Mouse (Mus musculus): ENCODE measurements at regions not wholly inside any gene's neighbourhood (a gene's known extent, or its start where the extent isn't known, plus 50 kb on each side); places are given as distances from the start of the nearest gene placed in this dataset.

DNA sequence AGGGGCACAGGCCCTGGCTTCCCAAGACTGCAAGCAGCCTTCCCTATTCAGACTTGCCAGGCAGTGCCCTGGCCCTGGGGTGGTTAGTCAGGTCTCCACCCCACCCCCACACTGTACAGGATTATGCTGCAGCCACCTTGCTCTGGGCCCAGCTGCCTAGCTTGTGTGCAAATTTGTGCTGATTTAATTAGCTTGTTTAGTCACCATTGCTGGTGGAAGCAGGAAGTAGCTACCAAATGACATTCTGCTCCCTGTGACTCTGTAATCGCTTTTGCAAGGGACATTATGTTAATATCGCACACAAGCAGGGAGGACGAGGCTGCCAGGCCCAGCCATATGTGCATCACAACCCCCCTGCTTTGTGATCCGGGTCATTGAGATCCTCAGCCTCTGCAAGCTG is 62.4 kb upstream of the Bod1 start:
- Histone ChIP-seq H3K27ac (ENCODE audit: low read length) (peak overlapping the region; percentile 13; the same call in 1 of the 2 replicates), H3K4me3 (ENCODE audit: low read length) (no peak overlapping the region), H3K9me3 (ENCODE audit: low read length) (no peaks in the 10 kb centered on the region), H3K9ac (replicated peaks; ENCODE audit: low read length) (no peak overlapping the region), H3K4me1 (ENCODE audit: insufficient read depth, low read length) (peaks cover 25% of the 10 kb centered on the region; the same call in 1 of the 2 replicates), H3K27me3 (ENCODE audit: insufficient read depth, low read length) (no peaks in the 10 kb centered on the region), H3K36me3 (ENCODE audit: insufficient read depth, low read length) (no peaks in the 10 kb centered on the region), H3K4me2 (replicated peaks; ENCODE audit: low read depth, low read length) (no peak overlapping the region)
- peak; percentile 67; the same call in 1 of the 2 replicates for ATAC-seq (ENCODE audit: low FRiP score, low TSS enrichment)
- 40% methylated on average over 4 of the region's 4 CpGs for WGBS

DNA sequence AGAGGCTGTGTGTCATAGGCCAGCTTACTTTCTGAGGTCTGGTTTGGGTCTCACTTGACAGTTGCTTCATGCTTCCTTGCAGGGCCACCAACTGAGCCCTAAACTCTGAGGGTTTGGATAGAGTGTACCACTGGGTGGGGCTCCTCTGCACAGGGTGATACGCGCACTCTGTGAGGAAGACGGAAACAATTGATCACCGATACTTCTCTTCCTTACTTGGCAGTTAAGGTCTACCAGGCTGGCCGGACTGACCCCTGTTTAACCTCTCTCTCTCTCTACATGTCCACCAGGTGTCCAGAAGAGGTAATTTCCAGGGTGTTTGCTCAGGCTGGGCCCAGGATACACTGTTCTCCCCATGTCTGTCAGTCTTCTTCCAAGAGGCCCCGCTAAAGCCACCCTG is 63.6 kb upstream of the Bod1 start:
- Histone ChIP-seq H3K4me3 (ENCODE audit: low read length) (no peak overlapping the region), H3K27me3 (ENCODE audit: insufficient read depth, low read length) (no peaks in the 10 kb centered on the region), H3K9me3 (ENCODE audit: low read length) (no peaks in the 10 kb centered on the region), H3K27ac (ENCODE audit: low read length) (no peak overlapping the region), H3K4me1 (ENCODE audit: insufficient read depth, low read length) (peaks cover 19% of the 10 kb centered on the region; the same call in 1 of the 2 replicates), H3K4me2 (replicated peaks; ENCODE audit: low read depth, low read length) (no peak overlapping the region), H3K9ac (replicated peaks; ENCODE audit: low read length) (no peak overlapping the region), H3K36me3 (ENCODE audit: insufficient read depth, low read length) (no peaks in the 10 kb centered on the region)
- ATAC-seq (ENCODE audit: low FRiP score, low TSS enrichment), result no peak
- WGBS, result 90% methylated on average over 6 of the region's 6 CpGs

DNA sequence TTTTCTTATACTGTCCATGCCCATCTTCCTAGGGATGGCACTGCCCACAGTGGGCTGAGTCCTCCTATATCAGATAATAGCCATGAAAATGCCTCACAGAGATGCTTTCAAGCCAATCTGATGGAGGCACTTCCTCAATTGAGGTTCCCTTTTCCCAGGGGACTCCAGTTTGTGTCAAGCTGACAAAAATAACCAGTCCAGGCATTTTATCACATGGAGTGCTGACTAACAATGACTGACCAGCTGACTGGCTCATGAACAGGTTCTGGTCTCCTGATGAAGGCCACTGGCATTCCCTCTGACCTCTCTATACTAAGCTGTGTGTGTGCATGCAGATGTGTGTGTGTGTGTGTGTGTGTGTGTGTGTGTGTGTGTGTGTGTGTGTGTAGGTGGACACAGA is 64.4 kb upstream of the Bod1 start:
- peaks cover 19% of the 10 kb centered on the region; the same call in 1 of the 2 replicates for H3K4me1 ChIP-seq (ENCODE audit: insufficient read depth, low read length)
- H3K4me2 ChIP-seq (replicated peaks; ENCODE audit: low read depth, low read length), result no peak overlapping the region
- no peak overlapping the region for H3K4me3 ChIP-seq (ENCODE audit: low read length)
- ATAC-seq (ENCODE audit: low FRiP score, low TSS enrichment), result no peak
- H3K9ac ChIP-seq (replicated peaks; ENCODE audit: low read length), result no peak overlapping the region
- H3K9me3 ChIP-seq (ENCODE audit: low read length), result no peaks in the 10 kb centered on the region
- no peak overlapping the region for H3K27ac ChIP-seq (ENCODE audit: low read length)
- no peaks in the 10 kb centered on the region for H3K27me3 ChIP-seq (ENCODE audit: insufficient read depth, low read length)
- no peaks in the 10 kb centered on the region for H3K36me3 ChIP-seq (ENCODE audit: insufficient read depth, low read length)

DNA sequence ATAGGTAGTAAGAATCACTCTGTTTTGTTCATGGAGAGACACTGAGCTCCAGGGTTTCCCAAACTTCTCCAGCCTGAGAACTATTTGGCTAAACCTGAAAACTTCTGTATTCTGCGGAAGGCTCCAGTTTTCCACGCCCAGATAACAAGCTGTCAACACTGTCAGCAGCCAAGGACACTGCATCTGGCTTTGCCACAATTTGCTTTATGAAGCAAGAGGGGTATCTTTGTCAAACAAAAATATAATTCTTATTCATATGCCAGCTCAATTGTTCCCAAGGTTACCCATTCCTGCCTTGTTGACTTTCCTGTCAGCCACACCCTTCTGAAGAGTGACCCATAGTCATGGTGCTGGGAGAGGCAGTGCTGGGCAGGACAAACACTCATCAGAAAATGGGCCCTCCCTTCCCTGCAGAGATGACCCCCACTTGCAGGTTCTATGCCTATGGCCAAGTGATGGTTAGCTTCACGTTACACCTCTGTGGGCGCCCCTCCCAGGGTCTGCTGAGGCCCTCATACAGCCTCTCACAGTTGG is 64.9 kb upstream of the Bod1 start:
- no peak for ATAC-seq (ENCODE audit: low FRiP score, low TSS enrichment)
- WGBS, result 87% methylated on average over 4 of the region's 4 CpGs
- Histone ChIP-seq H3K36me3 (ENCODE audit: insufficient read depth, low read length) (no peaks in the 10 kb centered on the region), H3K27ac (ENCODE audit: low read length) (no peak overlapping the region), H3K9me3 (ENCODE audit: low read length) (no peaks in the 10 kb centered on the region), H3K4me1 (ENCODE audit: insufficient read depth, low read length) (peaks cover 15% of the 10 kb centered on the region; the same call in 1 of the 2 replicates), H3K4me3 (ENCODE audit: low read length) (no peak overlapping the region), H3K4me2 (replicated peaks; ENCODE audit: low read depth, low read length) (no peak overlapping the region), H3K27me3 (ENCODE audit: insufficient read depth, low read length) (no peaks in the 10 kb centered on the region), H3K9ac (replicated peaks; ENCODE audit: low read length) (no peak overlapping the region)

DNA sequence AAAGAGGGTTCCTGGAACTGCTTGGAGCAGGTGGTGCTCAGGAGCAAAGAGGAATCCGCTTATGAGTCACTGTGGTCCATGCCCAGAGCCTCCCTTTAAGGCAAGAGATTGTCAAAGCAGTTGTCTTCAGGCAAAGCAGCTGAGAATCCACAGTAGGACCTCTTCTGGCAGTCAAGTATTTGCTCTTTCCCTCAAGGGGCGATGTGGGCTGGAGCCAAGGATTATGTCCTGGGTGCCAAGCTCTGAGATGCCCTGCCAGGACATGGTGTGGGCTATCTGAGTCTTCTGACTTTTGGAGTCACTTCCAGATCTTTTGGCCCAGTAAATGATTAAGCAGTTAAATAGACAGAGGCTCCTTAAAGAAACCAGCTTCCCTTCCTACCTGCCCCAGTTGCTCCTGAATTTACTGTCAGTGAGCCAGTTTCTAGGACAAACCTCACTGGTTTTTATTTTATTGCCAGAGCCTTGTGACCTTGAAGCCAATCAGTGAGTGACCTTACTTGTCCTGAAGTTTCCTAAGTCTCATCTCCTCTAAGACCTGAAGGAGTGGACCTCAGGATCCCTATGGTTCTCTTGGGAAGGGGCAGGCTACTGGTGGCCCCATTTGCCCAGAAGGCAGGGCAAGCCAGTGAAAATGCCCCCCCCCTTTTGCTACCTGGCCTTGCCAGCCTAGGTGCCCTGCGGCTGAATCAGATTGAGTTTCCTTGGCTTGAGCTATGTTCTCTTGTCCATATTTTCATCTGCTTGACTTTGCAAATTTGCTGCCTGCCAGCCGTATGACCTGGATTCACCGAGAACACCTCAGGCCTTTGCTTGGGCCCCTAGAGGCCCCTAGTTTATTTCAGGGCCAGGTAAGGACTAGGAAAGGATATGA is 66.7 kb upstream of the Bod1 start:
- WGBS, result 88% methylated on average over 5 of the region's 5 CpGs
- H3K27ac ChIP-seq (ENCODE audit: low read length), result no peak overlapping the region

DNA sequence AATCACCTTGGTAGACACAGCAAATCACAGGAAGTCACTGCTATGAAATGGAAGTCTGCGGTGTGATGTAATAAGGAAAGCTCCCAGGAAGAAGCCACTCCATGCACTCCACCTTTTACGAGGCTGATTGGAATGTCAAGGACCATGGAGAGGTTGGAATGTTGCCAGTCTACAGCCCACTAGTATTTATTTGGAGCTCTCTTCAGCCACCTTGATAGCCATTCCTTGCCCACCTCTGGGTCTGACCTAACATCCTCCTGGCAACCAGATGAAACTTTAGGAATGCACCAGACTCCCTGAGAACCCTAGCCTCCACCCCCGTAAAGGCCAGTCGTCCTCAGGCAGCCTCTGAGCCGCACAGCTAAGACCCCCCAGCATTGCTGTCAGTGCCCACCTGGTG is 68.7 kb upstream of the Bod1 start:
- Histone ChIP-seq H3K27ac (ENCODE audit: low read length) (no peak overlapping the region), H3K9ac (replicated peaks; ENCODE audit: low read length) (no peak overlapping the region)

More for the DNA sequence above, 66.7 kb upstream of the Bod1 start:
- no peak overlapping the region for H3K4me3 ChIP-seq (ENCODE audit: low read length)
- H3K4me2 ChIP-seq (replicated peaks; ENCODE audit: low read depth, low read length), result no peak overlapping the region
- H3K4me1 ChIP-seq (ENCODE audit: insufficient read depth, low read length), result peaks cover 12% of the 10 kb centered on the region; the same call in 1 of the 2 replicates
- no peaks in the 10 kb centered on the region for H3K27me3 ChIP-seq (ENCODE audit: insufficient read depth, low read length)
- H3K9me3 ChIP-seq (ENCODE audit: low read length), result no peaks in the 10 kb centered on the region
- H3K9ac ChIP-seq (replicated peaks; ENCODE audit: low read length), result no peak overlapping the region
- H3K36me3 ChIP-seq (ENCODE audit: insufficient read depth, low read length), result no peaks in the 10 kb centered on the region
- no peak for ATAC-seq (ENCODE audit: low FRiP score, low TSS enrichment)

DNA sequence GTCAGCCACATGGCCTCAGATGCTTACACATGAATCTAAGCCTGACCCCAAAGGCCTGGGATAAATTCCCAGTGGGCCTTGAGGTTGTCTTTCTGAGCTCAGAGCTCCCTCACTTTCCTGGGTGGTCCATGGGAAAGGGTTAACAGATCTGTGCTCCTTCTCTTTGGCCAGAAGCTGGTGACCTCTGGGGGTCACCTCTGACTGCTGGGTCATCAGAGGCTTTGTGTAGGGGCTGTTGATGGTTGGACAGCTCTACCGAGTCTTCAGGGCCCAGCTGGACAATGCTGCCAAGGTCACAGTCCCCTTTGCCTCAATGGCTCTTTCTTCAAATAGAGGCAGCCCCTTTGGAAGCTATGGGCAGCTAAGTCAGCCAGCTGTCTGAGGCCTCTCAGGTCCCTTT is 70.5 kb upstream of the Bod1 start:
- H3K4me1 ChIP-seq (ENCODE audit: insufficient read depth, low read length), result no peaks in the 10 kb centered on the region
- WGBS, result 8% methylated on average over 1 of the region's 1 CpGs

More for the DNA sequence above, 68.7 kb upstream of the Bod1 start:
- H3K9me3 ChIP-seq (ENCODE audit: low read length), result no peaks in the 10 kb centered on the region
- 56% methylated on average over 5 of the region's 5 CpGs for WGBS
- no peak overlapping the region for H3K4me3 ChIP-seq (ENCODE audit: low read length)
- no peak overlapping the region for H3K4me2 ChIP-seq (replicated peaks; ENCODE audit: low read depth, low read length)
- H3K4me1 ChIP-seq (ENCODE audit: insufficient read depth, low read length), result no peaks in the 10 kb centered on the region
- H3K27me3 ChIP-seq (ENCODE audit: insufficient read depth, low read length), result no peaks in the 10 kb centered on the region
- no peaks in the 10 kb centered on the region for H3K36me3 ChIP-seq (ENCODE audit: insufficient read depth, low read length)
- no peak for ATAC-seq (ENCODE audit: low FRiP score, low TSS enrichment)

DNA sequence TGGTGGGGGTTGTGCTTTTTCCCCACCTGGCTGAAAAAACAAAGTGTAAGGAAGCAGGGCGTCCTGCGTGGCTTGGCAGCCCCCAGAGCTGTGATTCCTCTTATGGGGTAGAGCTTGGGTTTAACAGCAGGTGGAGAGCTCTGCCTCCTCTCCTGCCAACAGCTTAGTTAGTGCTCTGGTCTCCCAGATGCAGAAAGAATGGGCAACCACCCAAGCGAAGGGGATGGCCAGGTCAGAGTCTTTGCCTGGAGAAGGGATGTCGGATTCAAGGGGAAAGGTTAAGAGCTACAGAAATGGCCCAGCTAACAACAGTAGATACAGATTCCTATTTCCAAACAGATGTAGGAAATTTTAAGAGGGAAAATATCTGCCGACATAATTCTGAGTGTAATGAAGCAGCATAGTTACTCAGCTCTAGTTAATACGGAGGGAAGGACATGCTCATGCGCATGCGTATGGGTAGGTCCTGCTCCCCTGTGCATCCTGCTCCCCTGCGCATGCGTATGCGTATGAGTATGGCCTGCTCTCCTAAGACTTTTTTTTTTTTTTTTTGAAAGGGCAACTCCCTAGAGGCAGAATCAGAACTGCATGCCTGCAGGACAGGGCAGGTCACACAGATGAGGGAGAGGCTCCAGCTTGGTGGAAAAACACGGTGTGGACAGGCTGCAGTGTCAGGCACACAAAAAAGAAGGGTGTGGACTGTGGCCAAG is 72.5 kb upstream of the Bod1 start:
- no peak overlapping the region for H3K27ac ChIP-seq (ENCODE audit: low read length)
- no peaks in the 10 kb centered on the region for H3K27me3 ChIP-seq (ENCODE audit: insufficient read depth, low read length)
- no peaks in the 10 kb centered on the region for H3K9me3 ChIP-seq (ENCODE audit: low read length)
- 85% methylated on average over 12 of the region's 12 CpGs for WGBS
- H3K4me2 ChIP-seq (replicated peaks; ENCODE audit: low read depth, low read length), result no peak overlapping the region
- H3K36me3 ChIP-seq (ENCODE audit: insufficient read depth, low read length), result no peaks in the 10 kb centered on the region
- H3K4me3 ChIP-seq (ENCODE audit: low read length), result no peak overlapping the region
- ATAC-seq (ENCODE audit: low FRiP score, low TSS enrichment), result no peak
- H3K4me1 ChIP-seq (ENCODE audit: insufficient read depth, low read length), result 0 out of 2 replicates have a peak, but pooled peaks cover 8% of the 10 kb centered on the region
- no peak overlapping the region for H3K9ac ChIP-seq (replicated peaks; ENCODE audit: low read length)

More for the DNA sequence above, 70.5 kb upstream of the Bod1 start:
- Histone ChIP-seq H3K27ac (ENCODE audit: low read length) (no peak overlapping the region), H3K4me3 (ENCODE audit: low read length) (no peak overlapping the region), H3K27me3 (ENCODE audit: insufficient read depth, low read length) (no peaks in the 10 kb centered on the region), H3K36me3 (ENCODE audit: insufficient read depth, low read length) (no peaks in the 10 kb centered on the region), H3K9me3 (ENCODE audit: low read length) (no peaks in the 10 kb centered on the region), H3K9ac (replicated peaks; ENCODE audit: low read length) (no peak overlapping the region), H3K4me2 (replicated peaks; ENCODE audit: low read depth, low read length) (no peak overlapping the region)
- ATAC-seq (ENCODE audit: low FRiP score, low TSS enrichment), result no peak

DNA sequence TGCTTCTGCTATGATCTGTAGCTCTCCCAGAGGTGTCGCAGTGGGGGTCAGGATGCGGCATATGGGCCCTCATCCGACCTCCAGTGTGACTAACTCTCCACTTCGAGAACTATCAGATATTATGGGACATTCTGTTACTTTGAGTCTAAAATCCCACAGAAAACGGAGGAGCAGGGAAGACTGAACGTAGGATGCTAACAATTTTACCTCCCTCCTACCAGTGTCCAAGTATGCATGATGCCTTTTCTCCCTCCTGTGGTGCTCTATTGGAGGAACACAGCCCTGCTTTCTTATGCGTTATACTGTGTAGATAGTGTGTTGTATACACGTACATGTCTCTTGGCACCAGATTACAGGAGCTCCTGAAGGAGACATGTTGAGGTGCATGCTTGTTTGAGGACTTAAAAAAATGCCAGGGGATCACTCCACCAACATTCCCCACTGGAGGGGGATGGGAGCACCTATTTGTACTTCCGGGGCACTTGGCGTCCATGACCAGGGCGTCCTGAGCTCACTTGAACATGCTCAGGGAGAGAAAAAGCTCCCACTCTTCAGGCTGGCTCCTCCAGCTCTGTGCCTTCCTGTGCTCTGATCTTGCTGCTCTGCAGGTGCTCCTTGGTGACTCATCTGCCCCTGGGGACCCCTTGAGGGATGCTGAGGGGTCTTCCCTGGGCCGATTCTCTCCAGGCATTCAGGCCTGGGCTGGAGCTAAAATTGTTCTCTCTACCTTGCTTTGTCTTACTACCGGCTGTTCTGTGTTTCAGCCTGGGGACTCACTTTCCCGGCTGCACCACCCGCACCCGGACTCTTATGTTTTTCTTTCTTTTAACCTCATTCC is 73.6 kb upstream of the Bod1 start:
- Histone ChIP-seq H3K4me1 (ENCODE audit: insufficient read depth, low read length) (0 out of 2 replicates have a peak, but pooled peaks cover 8% of the 10 kb centered on the region), H3K27ac (ENCODE audit: low read length) (no peak overlapping the region), H3K4me3 (ENCODE audit: low read length) (no peak overlapping the region), H3K9me3 (ENCODE audit: low read length) (no peaks in the 10 kb centered on the region), H3K36me3 (ENCODE audit: insufficient read depth, low read length) (no peaks in the 10 kb centered on the region), H3K4me2 (replicated peaks; ENCODE audit: low read depth, low read length) (no peak overlapping the region), H3K27me3 (ENCODE audit: insufficient read depth, low read length) (no peaks in the 10 kb centered on the region), H3K9ac (replicated peaks; ENCODE audit: low read length) (no peak overlapping the region)
- ATAC-seq (ENCODE audit: low FRiP score, low TSS enrichment), result no peak
- WGBS, result 79% methylated on average over 16 of the region's 16 CpGs
